Mouse (Mus musculus): ENCODE measurements around the gene Rbp1. TPM values are rescaled to one million over a fixed set of nuclear protein-coding genes. Genes with fewer than 3 reads are reported as not detected.

Rbp1 gene
- 0.13 TPM in 2 replicates for polyA plus RNA-seq (2012)

- no peak for TF ChIP-seq GATA1 (IDR thresholded peaks at IDR 0.05; ENCODE audit: low read length)
Measured at GRCm38 (mm10) chr9:98422656-98423055, at the start of gene Rbp1. Gene Rbp1 (plus strand): TSS chr9:98422961.

DNA sequence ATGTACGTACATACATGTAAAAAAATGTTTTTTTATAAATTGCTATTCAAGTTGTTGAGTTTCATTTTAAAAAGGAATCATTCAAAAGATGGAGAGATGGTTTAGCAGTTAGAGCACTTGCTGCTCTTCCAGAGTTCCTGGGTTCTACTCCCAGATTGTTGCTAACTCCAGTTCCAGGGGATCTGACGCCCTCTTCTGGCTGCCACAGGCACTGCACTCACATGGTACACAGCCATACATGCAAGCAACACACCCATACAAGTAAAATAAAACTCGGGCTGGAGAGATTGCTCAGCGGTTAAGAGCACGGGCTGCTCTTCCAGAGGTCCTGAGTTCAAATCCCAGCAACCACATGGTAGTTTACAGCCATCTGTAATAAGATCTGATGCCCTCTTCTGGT lies 49.4 kb upstream of the Rbp1 start:
- TF ChIP-seq GATA1 (IDR thresholded peaks at IDR 0.05; ENCODE audit: low read length) = no peak

DNA sequence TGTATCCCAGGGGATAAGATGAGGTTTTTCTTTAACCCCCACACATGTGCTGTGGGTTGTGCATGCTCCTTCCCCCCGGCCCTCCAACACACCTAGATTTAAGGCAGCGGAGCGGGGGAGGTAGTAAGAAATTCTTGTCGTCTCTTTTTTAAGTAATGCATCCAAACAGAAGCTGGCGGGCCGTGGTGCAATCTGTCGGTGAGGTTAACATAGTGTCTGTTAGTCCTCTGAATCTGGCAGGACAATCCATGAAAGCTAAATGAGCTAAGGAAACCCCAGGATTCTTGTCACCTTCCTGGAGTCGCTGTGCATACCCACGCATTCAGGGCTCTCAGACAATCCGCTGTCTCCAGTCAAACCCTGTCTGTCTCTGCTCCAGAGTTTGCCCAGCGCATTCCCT lies 47.9 kb upstream of the Rbp1 start:
- TF ChIP-seq GATA1 (IDR thresholded peaks at IDR 0.05; ENCODE audit: low read length) = no peak

DNA sequence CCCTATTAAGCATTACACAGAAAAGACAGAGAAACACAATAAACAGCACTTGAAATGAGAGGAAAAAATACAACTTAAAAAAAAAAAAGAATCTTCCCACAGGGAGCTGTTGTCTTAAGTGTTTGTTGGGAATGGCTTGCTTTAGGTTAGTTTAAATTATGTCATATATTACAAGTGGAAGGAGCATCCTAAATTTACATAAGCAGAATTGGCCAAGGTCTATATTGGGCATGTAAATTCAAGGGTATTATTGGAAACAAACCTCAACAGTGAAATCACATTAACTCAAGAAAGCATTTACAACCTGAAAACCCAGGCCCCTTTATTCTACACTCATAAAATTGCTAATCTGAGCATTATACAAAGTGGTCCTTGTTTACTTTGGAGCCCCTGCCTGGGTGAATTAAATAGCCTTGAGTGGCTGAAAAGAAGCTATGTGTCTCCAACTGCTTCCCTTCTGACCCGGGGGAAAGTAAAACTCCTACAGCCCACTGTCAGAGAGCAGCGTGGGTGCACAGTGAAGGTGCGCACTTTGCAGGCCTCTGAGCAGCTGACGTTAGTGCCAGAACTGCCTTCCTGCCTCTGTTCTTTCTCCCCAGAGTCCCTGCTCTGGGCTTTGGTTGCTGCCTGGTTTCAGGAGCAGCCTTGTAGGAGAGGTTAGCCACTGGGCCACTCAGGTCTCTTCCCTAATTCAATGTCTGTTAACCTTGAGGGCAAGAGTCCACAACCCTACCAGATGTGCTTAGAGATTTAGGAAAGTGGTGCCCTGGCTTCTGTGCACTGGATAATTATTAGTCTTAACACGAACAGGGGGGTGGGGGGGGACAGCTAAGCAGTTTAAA lies 47.2 kb upstream of the Rbp1 start:
- TF ChIP-seq GATA1 (IDR thresholded peaks at IDR 0.05; ENCODE audit: low read length) = no peak

- no peak for TF ChIP-seq GATA1 (IDR thresholded peaks at IDR 0.05; ENCODE audit: low read length)
Measured at GRCm38 (mm10) chr9:98379736-98380135, 43.0 kb upstream of the Rbp1 start.

DNA sequence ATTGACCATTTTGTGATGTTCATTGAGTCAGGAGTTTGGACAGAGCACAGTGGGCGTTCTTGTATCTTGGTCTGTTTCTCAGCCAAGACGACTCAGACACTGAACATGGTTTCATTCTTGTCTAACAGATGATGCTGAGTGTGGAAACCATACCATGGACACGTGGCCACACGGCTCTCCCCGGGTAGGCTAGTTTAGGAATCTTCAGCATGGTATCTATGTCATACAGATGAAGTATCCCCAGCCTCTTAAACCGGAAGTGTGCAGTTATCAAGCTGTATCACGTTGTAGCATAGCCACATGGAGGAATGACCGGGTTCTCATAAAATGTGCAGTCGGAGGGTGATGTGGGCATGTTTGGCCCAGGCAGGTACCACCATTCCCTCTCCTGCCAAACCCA lies 42.2 kb upstream of the Rbp1 start:
- TF ChIP-seq GATA1 (IDR thresholded peaks at IDR 0.05; ENCODE audit: low read length) = no peak

GRCm38 (mm10) chr9:98387741-98388632 lies 34.8 kb upstream of the Rbp1 start:
- no peak for TF ChIP-seq GATA1 (IDR thresholded peaks at IDR 0.05; ENCODE audit: low read length)

- TF ChIP-seq GATA1 (IDR thresholded peaks at IDR 0.05; ENCODE audit: low read length) = no peak
Measured at GRCm38 (mm10) chr9:98388633-98388965, 34.2 kb upstream of the Rbp1 start.

- TF ChIP-seq GATA1 (IDR thresholded peaks at IDR 0.05; ENCODE audit: low read length) = no peak
Measured at GRCm38 (mm10) chr9:98393496-98393895, 29.3 kb upstream of the Rbp1 start.

DNA sequence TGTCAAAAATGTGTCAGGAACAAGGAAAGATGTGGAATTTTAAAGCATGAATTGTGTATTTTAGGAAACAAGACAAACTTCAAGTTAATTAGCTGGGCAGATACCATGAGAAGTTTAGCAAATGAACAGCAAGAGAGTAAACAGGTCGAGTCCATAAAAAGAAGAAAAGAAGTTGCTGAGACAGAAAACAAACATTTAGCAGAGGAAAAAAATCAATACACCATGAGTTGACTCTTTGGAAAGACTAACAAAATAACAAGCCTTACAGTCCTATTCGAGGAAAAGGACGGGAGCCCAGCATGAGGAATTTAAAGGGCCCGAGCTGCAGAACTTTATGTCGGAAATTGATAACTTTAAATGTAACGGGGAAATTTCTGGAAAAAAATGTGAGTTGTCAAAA lies 25.6 kb upstream of the Rbp1 start:
- no peak for TF ChIP-seq GATA1 (IDR thresholded peaks at IDR 0.05; ENCODE audit: low read length)

- TF ChIP-seq GATA1 (IDR thresholded peaks at IDR 0.05; ENCODE audit: low read length) = no peak
Measured at GRCm38 (mm10) chr9:98397866-98398265, 24.9 kb upstream of the Rbp1 start.

- TF ChIP-seq GATA1 (IDR thresholded peaks at IDR 0.05; ENCODE audit: low read length) = no peak
Measured at GRCm38 (mm10) chr9:98400185-98400894, 22.4 kb upstream of the Rbp1 start.

- no peak for TF ChIP-seq GATA1 (IDR thresholded peaks at IDR 0.05; ENCODE audit: low read length)
Measured at GRCm38 (mm10) chr9:98401611-98402010, 21.1 kb upstream of the Rbp1 start.

DNA sequence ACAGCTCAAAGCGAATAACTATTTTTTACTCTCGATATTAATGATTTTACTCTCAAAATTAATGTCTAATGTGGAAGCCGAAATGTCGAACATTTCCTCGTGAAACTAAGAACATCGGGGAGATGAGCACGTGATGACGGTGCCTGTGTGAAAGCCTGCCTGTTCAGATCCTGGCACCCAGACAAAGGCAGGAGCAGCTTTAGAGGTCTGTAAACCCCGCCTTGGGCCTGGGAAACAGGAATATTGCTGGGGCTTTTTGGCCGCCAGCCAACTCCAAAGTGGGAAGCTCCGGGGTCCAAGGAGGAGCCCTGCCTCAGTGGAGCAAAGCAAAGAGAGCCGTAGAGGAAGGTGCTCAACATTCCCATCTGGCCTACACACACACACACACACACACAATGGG lies 15.0 kb upstream of the Rbp1 start:
- no peak for TF ChIP-seq GATA1 (IDR thresholded peaks at IDR 0.05; ENCODE audit: low read length)

GRCm38 (mm10) chr9:98409137-98409536 lies 13.6 kb upstream of the Rbp1 start:
- no peak for TF ChIP-seq GATA1 (IDR thresholded peaks at IDR 0.05; ENCODE audit: low read length)

GRCm38 (mm10) chr9:98415427-98415826 lies 7.3 kb upstream of the Rbp1 start:
- no peak for TF ChIP-seq GATA1 (IDR thresholded peaks at IDR 0.05; ENCODE audit: low read length)
